24 mouse cellular contexts compared by ENCODE assay signal in genomic region chr1:133720342-133720741, GRCm38 (mm10). TPM values are rescaled to one million over a fixed set of nuclear protein-coding genes. Genes with fewer than 3 reads are reported as not detected.
"Had no signal": no experiment of that assay in that cellular context is flagged by ENCODE, and none has a peak within 500 bp of the region (broad histone marks: within the 10 kb centered on the region; RNA-seq: fewer than 3 reads in every experiment).

No protein-coding gene starts in this region.

- H3K4me2 ChIP-seq: kidney, embryonic 15.5 days; limb, embryonic 12.5 days; limb, embryonic 15.5 days; liver, embryonic 11.5 days; lung, embryonic 14.5 days; midbrain, embryonic 13.5 days; neural tube, embryonic 12.5 days; stomach, embryonic 15.5 days had no signal

- H3K4me1 ChIP-seq: kidney, embryonic 15.5 days; limb, embryonic 12.5 days; limb, embryonic 15.5 days; midbrain, embryonic 13.5 days; neural tube, embryonic 12.5 days; stomach, embryonic 15.5 days had no signal

- H3K9me3 ChIP-seq: kidney, embryonic 15.5 days; limb, embryonic 12.5 days; limb, embryonic 15.5 days; midbrain, embryonic 10.5 days; midbrain, embryonic 13.5 days; neural tube, embryonic 12.5 days; stomach, embryonic 15.5 days had no signal

- DNase-seq: kidney, adult 11 months; kidney, adult 8-10 months; kidney, postnatal 10 days; kidney, postnatal 36 days; liver, postnatal 0 days; lung, embryonic 14.5 days; retina, postnatal 1 day; right cerebral cortex, postnatal 25 days; spleen, adult 18-20 months; thymus, postnatal 14 days; thymus, postnatal 4 days had no signal

- H3K4me3 ChIP-seq: kidney, embryonic 15.5 days; limb, embryonic 12.5 days; limb, embryonic 15.5 days; midbrain, embryonic 10.5 days; midbrain, embryonic 13.5 days; myocyte; neural tube, embryonic 12.5 days; stomach, embryonic 15.5 days had no signal

- H3K27me3 ChIP-seq: kidney, embryonic 15.5 days; limb, embryonic 12.5 days; limb, embryonic 15.5 days; midbrain, embryonic 13.5 days; neural tube, embryonic 12.5 days; stomach, embryonic 15.5 days had no signal

- H3K36me3 ChIP-seq: stomach, embryonic 15.5 days had no signal

- ATAC-seq: liver, postnatal 0 days; lung, postnatal 0 days; midbrain, embryonic 13.5 days; midbrain, embryonic 16.5 days had no signal

- H3K9ac ChIP-seq: kidney, embryonic 15.5 days; limb, embryonic 12.5 days; limb, embryonic 15.5 days; liver, embryonic 14.5 days; liver, postnatal 0 days; lung, embryonic 14.5 days; midbrain, embryonic 13.5 days; neural tube, embryonic 12.5 days; stomach, embryonic 15.5 days had no signal

- H3K27ac ChIP-seq: kidney, embryonic 15.5 days; limb, embryonic 12.5 days; limb, embryonic 15.5 days; liver, embryonic 14.5 days; macrophage; midbrain, embryonic 10.5 days; midbrain, embryonic 13.5 days; neural tube, embryonic 12.5 days; stomach, embryonic 15.5 days had no signal

RNA-seq across cellular contexts. Expression of gene Lax1, which starts 30.4 kb away (rescaled TPM):
- polyA plus RNA-seq: macrophage; neural tube, embryonic 12.5 days had no signal

RNA-seq across cellular contexts. Expression of gene Zbed6, which starts 59.7 kb away (rescaled TPM):
- polyA plus RNA-seq: kidney, embryonic 15.5 days; limb, embryonic 12.5 days; limb, embryonic 15.5 days; liver, embryonic 11.5 days; lung, embryonic 14.5 days; lung, postnatal 0 days; midbrain, embryonic 10.5 days; midbrain, embryonic 13.5 days; midbrain, embryonic 16.5 days; neural tube, embryonic 12.5 days; stomach, embryonic 15.5 days had no signal
